Mouse (Mus musculus) heart, embryonic 11.5 days (tissue): ENCODE measurements at regions not wholly inside any gene's neighbourhood (a gene's known extent, or its start where the extent isn't known, plus 50 kb on each side); places are given as distances from the start of the nearest gene placed in this dataset.

Source experiments
- ATAC-seq: fragments of 200-750 bp; cut with Nextera tagmentation; replicated peaks from 2 replicates; pipeline ENCODE4 v1.8.0; 2017; ENCODE audit warnings: moderate library complexity; ENCODE audit not compliant: insufficient number of reproducible peaks, low FRiP score, low TSS enrichment
- H3K27ac ChIP-seq: fragments of 300-500 bp; sonication (generic); 2 replicates; pipeline ENCODE4 v1.5.1; 2014; ENCODE audit warnings: mild to moderate bottlenecking, low read depth, low read length
- H3K27me3 ChIP-seq: fragments of 300-500 bp; sonication (generic); 2 replicates; pipeline ENCODE4 v1.6.1; 2014; ENCODE audit warnings: mild to moderate bottlenecking, low read length, mixed read lengths; ENCODE audit not compliant: control insufficient read depth, insufficient read depth
- H3K36me3 ChIP-seq: fragments of 300-500 bp; sonication (generic); 2 replicates; pipeline ENCODE4 v1.6.1; 2014; ENCODE audit warnings: mild to moderate bottlenecking, low read length, moderate library complexity, mixed read lengths; ENCODE audit not compliant: control insufficient read depth, insufficient read depth
- H3K4me1 ChIP-seq: fragments of 300-500 bp; sonication (generic); 2 replicates; pipeline ENCODE4 v1.6.1; 2014; ENCODE audit warnings: low read length; ENCODE audit not compliant: control insufficient read depth, insufficient read depth
- H3K4me2 ChIP-seq: fragments of 300-500 bp; sonication (generic); 2 replicates; pipeline ENCODE4 v1.6.1; 2014; ENCODE audit warnings: mild to moderate bottlenecking, moderate library complexity
- H3K4me3 ChIP-seq: fragments of 300-500 bp; sonication (generic); 2 replicates; pipeline ENCODE4 v1.5.1; 2014; ENCODE audit warnings: low read depth, low read length
- H3K9ac ChIP-seq: fragments of 300-500 bp; sonication (generic); 2 replicates; pipeline ENCODE4 v1.6.1; 2014; ENCODE audit warnings: mild to moderate bottlenecking, low read depth, low read length, moderate library complexity
- H3K9me3 ChIP-seq: fragments of 300-500 bp; sonication (generic); replicated peaks from 2 replicates; pipeline ENCODE4 v1.6.1; 2016; ENCODE audit warnings: low read length; ENCODE audit not compliant: control insufficient read depth
- WGBS: fragments of 180-500 bp; shearing (Covaris S2); extraction: QIAGEN DNeasy Blood & Tissue Kit; methylation state at CpG from one replicate; pipeline ENCODE4 v1.1.7; 2014; ENCODE audit not compliant: insufficient replicate concordance; 5-methylcytosine and 5-hydroxymethylcytosine counted together

GRCm38 (mm10) chr9:88181189-88181994, 145.6 kb upstream of the Nt5e start:
- WGBS, result 78% methylated on average over 9 of the region's 9 CpGs
- Histone ChIP-seq H3K36me3 (no peaks in the 10 kb centered on the region), H3K4me3 (no peak overlapping the region), H3K9ac (no peak overlapping the region), H3K9me3 (no peaks in the 10 kb centered on the region), H3K4me2 (no peak overlapping the region), H3K27ac (no peak overlapping the region), H3K4me1 (no peaks in the 10 kb centered on the region), H3K27me3 (no peaks in the 10 kb centered on the region)
- ATAC-seq, result no peak

GRCm38 (mm10) chr9:88207378-88207777, 119.6 kb upstream of the Nt5e start:
- H3K9me3 ChIP-seq, result no peaks in the 10 kb centered on the region
- H3K36me3 ChIP-seq, result no peaks in the 10 kb centered on the region
- no peak for ATAC-seq
- no peak overlapping the region for H3K9ac ChIP-seq
- no peak overlapping the region for H3K4me2 ChIP-seq
- H3K27ac ChIP-seq, result no peak overlapping the region
- no peaks in the 10 kb centered on the region for H3K27me3 ChIP-seq
- no peak overlapping the region for H3K4me3 ChIP-seq
- H3K4me1 ChIP-seq, result no peaks in the 10 kb centered on the region
- 65% methylated on average over 7 of the region's 7 CpGs for WGBS

DNA sequence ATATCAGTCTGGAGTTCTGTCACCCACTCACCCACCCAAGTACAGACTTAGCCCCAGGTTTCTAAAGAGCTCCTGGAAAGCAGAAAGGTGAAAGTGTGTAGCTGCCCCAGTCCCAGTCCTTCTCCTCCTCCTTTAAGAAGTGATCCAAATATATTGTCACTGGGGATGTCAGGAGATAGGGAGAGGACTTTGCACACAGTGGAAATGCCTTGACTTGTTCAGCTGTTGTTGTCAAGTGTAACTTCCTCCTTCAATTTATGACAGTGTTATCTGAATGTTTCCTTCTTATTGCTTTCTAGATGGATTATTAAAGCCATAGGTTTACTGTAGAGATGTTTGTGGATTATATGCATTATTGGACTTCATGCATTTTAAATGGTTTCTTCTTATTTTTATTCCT, 119.0 kb upstream of the Nt5e start:
- no peaks in the 10 kb centered on the region for H3K9me3 ChIP-seq
- no peak overlapping the region for H3K4me3 ChIP-seq
- H3K27ac ChIP-seq, result no peak overlapping the region
- no peaks in the 10 kb centered on the region for H3K27me3 ChIP-seq
- no peaks in the 10 kb centered on the region for H3K4me1 ChIP-seq
- H3K36me3 ChIP-seq, result no peaks in the 10 kb centered on the region
- no peak overlapping the region for H3K4me2 ChIP-seq
- H3K9ac ChIP-seq, result no peak overlapping the region
- no peak for ATAC-seq

DNA sequence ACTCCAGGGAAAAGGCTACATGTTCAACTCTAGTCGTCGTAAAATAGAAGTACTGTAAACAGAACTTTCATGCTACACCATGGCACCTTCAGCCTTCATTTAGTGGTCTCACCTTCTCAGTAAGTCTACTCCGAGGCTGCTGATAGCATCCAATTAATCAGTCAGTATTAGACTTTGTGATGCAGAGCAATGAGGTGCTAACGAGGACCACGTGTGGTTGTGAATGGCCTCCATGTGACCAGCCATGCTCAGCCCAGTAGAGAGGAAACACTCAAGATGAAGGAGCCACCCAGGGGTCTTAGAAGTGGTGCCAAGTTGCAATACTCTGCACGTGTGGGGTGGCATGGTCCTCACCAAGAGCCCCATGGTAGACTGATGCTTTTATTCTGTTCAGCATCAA, 112.2 kb upstream of the Nt5e start:
- no peak overlapping the region for H3K9ac ChIP-seq
- H3K36me3 ChIP-seq, result no peaks in the 10 kb centered on the region
- 63% methylated on average over 6 of the region's 6 CpGs for WGBS
- H3K4me2 ChIP-seq, result no peak overlapping the region
- no peaks in the 10 kb centered on the region for H3K9me3 ChIP-seq
- H3K4me3 ChIP-seq, result no peak overlapping the region
- H3K4me1 ChIP-seq, result no peaks in the 10 kb centered on the region
- no peak; the same call in 1 of the 2 replicates for ATAC-seq
- H3K27me3 ChIP-seq, result no peaks in the 10 kb centered on the region
- H3K27ac ChIP-seq, result no peak overlapping the region

GRCm38 (mm10) chr9:88220360-88220759, 106.6 kb upstream of the Nt5e start:
- WGBS, result 75% methylated on average over 3 of the region's 3 CpGs
- no peak for ATAC-seq
- Histone ChIP-seq H3K27ac (no peak overlapping the region), H3K9ac (no peak overlapping the region), H3K4me3 (no peak overlapping the region), H3K4me1 (no peaks in the 10 kb centered on the region), H3K4me2 (no peak overlapping the region), H3K27me3 (peaks cover 7% of the 10 kb centered on the region; the same call in 1 of the 2 replicates), H3K36me3 (no peaks in the 10 kb centered on the region), H3K9me3 (no peaks in the 10 kb centered on the region)

GRCm38 (mm10) chr9:88221276-88221675, 105.7 kb upstream of the Nt5e start:
- H3K4me3 ChIP-seq, result no peak overlapping the region
- H3K36me3 ChIP-seq, result no peaks in the 10 kb centered on the region
- ATAC-seq, result no peak
- peaks cover 7% of the 10 kb centered on the region; the same call in 1 of the 2 replicates for H3K27me3 ChIP-seq
- H3K9me3 ChIP-seq, result no peaks in the 10 kb centered on the region
- no peak overlapping the region for H3K9ac ChIP-seq
- no peak overlapping the region for H3K27ac ChIP-seq
- H3K4me1 ChIP-seq, result no peaks in the 10 kb centered on the region
- 79% methylated on average over 14 of the region's 14 CpGs for WGBS
- H3K4me2 ChIP-seq, result no peak overlapping the region

- H3K4me2 ChIP-seq, result no peak overlapping the region
- no peak overlapping the region for H3K9ac ChIP-seq
- 33% methylated on average over 7 of the region's 7 CpGs for WGBS
- H3K4me3 ChIP-seq, result no peak overlapping the region
- H3K4me1 ChIP-seq, result no peaks in the 10 kb centered on the region
- H3K27ac ChIP-seq, result no peak overlapping the region
- H3K27me3 ChIP-seq, result peaks cover 7% of the 10 kb centered on the region; the same call in 1 of the 2 replicates
- no peaks in the 10 kb centered on the region for H3K36me3 ChIP-seq
- H3K9me3 ChIP-seq, result no peaks in the 10 kb centered on the region
- ATAC-seq, result no peak
These were observed 105.1 kb upstream of the Nt5e start for GRCm38 (mm10) chr9:88221850-88222353.

DNA sequence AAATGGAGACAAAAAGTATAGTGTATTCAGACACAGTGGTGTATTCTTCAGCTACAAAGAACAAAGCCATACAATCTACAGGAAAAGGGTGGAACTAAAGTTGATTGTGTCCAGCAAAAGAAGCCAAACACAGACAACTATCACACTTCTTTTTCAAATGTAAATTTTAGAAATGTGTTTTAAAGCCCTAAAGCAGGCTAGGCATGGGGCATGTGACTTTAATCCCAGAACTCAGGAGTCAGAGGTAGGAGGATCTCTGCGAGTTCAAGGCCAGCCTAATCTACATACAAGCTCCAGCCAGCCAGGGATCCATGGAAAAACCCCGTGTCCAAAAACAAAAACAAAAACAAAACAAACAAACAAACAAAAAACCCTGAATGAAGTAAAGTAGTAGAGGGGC, 89.9 kb upstream of the Nt5e start:
- no peak for ATAC-seq
- Histone ChIP-seq H3K4me3 (no peak overlapping the region), H3K27me3 (no peaks in the 10 kb centered on the region), H3K9me3 (no peaks in the 10 kb centered on the region), H3K36me3 (no peaks in the 10 kb centered on the region), H3K9ac (no peak overlapping the region), H3K4me2 (no peak overlapping the region), H3K4me1 (no peaks in the 10 kb centered on the region), H3K27ac (no peak overlapping the region)
- WGBS, result 56% methylated on average over 2 of the region's 2 CpGs

DNA sequence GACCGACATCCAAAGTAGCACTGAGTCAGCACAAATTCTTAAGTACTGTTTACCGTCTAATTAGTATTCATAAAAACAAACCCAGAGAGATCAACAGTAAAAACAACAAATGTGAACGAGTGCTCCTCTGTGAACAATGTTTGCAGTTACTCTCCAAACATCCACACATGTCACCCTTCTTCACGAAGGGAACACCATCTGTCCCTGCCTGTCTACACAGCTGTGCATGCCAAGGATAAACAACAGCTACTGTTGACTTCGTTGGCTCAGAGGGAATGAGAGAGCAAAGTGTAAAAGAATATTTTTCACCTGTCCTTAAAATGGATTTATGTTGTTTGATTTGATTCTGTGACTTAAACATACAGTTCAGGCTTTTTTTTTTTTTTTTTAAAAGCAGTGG, 88.7 kb upstream of the Nt5e start:
- Histone ChIP-seq H3K4me3 (no peak overlapping the region), H3K27me3 (no peaks in the 10 kb centered on the region), H3K27ac (no peak overlapping the region), H3K36me3 (no peaks in the 10 kb centered on the region), H3K4me1 (no peaks in the 10 kb centered on the region), H3K9me3 (no peaks in the 10 kb centered on the region), H3K9ac (no peak overlapping the region), H3K4me2 (no peak overlapping the region)
- ATAC-seq, result no peak
- 74% methylated on average over 5 of the region's 5 CpGs for WGBS
